Mouse (Mus musculus): ENCODE data around the gene Nus1. TPM values are rescaled to one million over a fixed set of nuclear protein-coding genes. Genes with fewer than 3 reads are reported as not detected.

The Nus1 gene
- 19.6 and 22.7 TPM in 2 replicates for polyA plus RNA-seq (2012; rRNA removed)

DNA sequence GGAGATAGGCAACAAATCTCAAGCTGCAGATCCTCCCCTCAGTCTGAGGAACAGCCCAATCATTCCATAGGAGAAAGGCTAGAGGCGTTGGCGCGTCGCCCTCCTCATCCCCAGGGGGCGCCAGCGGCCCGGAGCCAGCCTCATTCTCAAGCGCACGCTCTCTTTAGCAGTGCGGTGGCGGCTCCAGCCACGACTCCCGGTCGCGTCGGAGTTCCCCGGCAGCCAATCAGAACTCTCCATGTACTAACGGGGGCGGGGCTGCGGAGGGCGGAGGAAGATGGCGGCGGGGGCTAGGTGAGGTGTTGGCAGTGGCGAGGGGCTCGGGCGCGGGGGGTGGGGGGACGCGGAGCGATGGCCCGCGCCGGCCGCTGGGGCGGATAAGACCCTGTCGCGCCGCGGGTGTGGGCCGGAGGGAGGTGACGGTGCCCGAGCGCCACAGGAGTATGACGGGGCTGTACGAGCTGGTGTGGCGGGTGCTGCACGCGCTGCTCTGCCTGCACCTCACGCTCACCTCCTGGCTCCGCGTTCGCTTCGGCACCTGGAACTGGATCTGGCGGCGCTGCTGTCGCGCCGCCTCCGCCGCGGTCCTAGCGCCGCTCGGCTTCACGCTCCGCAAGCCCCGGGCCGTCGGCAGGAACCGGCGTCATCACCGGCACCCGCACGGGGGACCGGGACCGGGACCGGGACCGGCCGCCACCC lies at the start of gene Nus1:
TSS of gene Nus1 (plus strand) at position 249 of the 699 bp plus-strand sequence.
- peak; percentile 89 for DNase-seq (ENCODE audit: low spot score)

DNA sequence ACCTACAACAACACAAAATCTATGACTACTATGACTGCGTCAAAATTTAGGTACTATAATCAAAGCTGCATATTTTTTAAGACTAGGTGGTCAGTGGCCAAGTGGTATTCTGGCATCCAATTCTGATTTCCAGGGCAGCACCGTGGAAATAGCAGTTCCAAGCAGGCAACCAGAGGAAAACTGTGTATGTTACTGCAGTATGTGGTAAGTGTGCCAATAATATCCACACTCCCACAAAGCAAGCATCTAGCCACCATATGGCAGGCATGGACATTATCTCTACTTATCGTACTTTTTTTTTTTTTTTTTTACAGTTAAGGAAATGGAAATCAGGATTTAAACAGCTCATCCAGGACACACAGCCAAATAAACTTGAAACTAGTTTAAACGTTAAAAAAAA lies 49.0 kb upstream of the Nus1 start:
- no peak for DNase-seq (ENCODE audit: low spot score)

GRCm38 (mm10) chr10:52373834-52374233 lies 43.5 kb upstream of the Nus1 start:
- no peak for DNase-seq (ENCODE audit: low spot score)

DNA sequence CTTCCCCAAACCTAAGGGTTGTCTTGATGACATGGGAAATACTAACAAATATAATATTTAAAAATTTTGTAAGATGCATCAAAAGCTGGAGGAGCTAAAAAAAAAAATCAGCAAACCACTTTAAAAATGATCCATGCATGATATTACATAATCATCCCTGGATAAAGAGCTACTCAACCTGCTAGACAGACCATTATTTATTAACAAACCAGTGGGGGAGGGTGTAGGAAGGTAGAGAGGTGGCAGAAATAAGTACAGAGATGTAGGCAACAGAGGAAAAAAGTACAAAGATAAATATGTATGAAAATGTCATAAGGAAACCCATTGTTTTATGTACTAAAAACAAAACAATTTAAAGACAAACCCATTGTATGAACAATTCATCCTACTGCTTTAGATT lies 42.7 kb upstream of the Nus1 start:
- no peak for DNase-seq (ENCODE audit: low spot score)

DNA sequence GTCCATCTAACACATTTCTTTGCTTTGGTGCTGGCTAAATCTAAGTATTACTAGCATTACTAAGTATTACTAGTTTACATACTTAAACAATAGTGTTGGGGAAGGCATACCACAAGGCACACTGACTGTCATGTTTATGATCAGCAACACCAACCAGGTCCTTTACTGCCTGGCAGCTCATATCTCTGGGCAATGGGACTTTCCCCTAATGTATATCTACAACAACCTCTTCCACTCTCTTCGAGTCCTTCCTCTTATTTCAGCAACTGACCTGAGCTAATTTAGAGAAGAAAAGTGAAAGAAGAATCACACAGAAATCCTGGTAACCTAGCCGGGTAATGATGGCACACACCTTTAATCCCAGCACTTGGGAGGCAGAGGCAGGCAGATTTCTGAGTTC lies 40.9 kb upstream of the Nus1 start:
- no peak for DNase-seq (ENCODE audit: low spot score)

DNA sequence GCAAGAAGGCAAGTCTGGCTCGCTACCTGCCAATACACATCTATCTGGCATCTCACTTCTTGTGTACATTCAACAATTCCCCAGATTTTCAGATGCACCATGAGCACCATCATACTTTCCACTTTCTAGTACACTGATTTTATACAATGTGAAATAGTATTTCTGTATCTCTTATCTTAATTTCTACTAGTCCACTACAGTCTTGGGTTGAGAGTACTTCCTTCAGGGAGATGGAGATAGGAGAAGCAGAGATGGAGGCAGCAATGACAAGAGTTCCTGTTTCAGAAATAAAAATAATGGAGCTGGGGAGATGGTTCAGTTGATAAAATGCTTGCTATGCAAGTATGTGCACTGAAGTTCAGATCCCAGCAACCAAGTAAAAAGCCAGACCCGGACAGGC lies 39.5 kb upstream of the Nus1 start:
- DNase-seq (ENCODE audit: low spot score) = no peak

GRCm38 (mm10) chr10:52381321-52381801 lies 36.0 kb upstream of the Nus1 start:
- DNase-seq (ENCODE audit: low spot score) = peak; percentile 27

GRCm38 (mm10) chr10:52381845-52382591 lies 35.3 kb upstream of the Nus1 start, which contains the start of gene Gopc:
Gene Gopc, minus strand, starts transcription at chr10:52382124.
- peak; percentile 89 for DNase-seq (ENCODE audit: low spot score)

- no peak for DNase-seq (ENCODE audit: low spot score)
These were observed 34.3 kb upstream of the Nus1 start for GRCm38 (mm10) chr10:52383022-52383421.

GRCm38 (mm10) chr10:52383522-52383921 lies 33.8 kb upstream of the Nus1 start:
- no peak for DNase-seq (ENCODE audit: low spot score)

GRCm38 (mm10) chr10:52384823-52385610 lies 32.3 kb upstream of the Nus1 start:
- DNase-seq (ENCODE audit: low spot score) = no peak

- no peak for DNase-seq (ENCODE audit: low spot score)
These were observed 30.2 kb upstream of the Nus1 start for GRCm38 (mm10) chr10:52387192-52387591.

DNA sequence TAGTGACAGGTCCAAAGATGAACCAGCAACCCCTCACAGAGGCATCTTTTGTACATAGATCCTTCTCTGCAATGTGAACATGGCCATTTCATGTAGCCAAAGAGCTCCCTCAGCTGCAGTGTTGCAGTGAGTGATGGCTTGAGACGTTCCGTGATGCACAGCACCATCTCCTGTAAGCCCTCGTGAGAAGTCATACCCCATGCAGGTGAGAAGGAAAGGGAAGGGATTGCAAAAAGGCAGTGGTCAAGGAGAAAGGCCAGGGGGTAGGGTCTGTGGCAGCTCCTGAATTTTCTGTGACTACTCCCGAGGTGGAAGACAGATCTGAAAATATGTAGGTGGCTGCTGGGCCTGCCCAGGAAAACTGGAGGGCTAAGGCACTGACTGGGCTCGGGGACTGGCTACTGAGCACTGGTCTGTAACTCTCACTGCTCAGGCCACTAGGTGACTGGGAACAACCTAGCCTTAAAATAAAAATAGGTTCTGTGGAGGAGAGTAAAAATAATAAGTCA lies 28.4 kb upstream of the Nus1 start, which contains the start of gene Nepn:
TSS of gene Nepn (plus strand) at position 51 of the 509 bp plus-strand sequence.
- no peak for DNase-seq (ENCODE audit: low spot score)

DNA sequence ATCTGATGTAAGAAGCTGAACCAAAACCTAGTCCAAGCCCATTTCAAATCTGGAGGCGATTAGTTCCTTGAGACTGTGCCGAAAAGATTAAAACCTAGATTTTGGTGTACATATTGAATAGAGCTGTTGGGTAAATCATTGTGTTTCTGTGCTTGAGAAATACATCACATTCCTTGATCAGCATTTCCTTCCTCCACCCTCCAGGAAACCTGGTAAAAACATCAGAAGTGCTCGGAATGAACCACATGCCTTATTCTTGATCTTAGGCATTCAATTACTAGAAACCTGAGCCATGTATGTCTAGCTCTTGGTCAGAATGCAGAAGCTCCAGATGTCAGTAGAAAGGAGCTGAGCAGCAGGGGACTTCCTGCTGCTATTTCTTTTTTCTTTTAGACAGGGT lies 27.9 kb upstream of the Nus1 start:
- no peak for DNase-seq (ENCODE audit: low spot score)

DNA sequence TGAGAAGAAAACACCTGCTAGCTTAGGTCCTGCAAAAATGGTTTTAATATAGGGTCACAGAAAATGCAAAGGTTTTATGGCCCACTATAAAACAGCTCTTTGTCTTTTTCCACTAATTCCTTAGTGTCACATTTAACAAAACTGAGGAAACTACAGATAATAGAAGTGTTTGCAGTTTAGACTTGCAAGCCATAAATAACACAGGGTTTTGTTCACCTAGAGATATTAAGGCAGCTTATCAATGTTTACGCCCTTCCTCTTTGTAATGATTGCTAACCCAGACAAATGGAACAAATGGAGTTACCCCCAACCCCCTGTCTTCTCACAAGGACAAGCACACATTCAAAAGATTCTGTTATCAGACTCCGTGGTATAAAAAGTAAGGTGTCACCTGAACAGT lies 26.1 kb upstream of the Nus1 start:
- DNase-seq (ENCODE audit: low spot score) = no peak

DNA sequence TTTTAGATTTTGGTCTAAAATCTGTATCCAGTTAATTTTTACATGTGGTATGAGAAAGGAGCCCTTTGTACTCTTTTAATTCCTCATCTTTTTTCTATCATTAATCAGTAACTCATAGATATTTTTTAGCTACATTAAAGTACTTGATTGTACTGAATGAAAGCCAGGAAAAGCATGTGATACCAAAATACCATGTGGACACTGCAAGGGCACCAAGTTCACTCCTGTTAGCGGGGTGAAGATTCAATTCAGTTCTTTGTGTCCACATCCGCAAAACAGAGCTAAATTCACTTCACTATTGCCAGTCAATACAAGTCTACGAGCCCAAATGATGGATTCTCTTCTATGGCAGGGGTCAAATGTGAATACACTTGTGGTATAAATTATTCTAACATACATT lies 20.7 kb upstream of the Nus1 start:
- no peak for DNase-seq (ENCODE audit: low spot score)

- DNase-seq (ENCODE audit: low spot score) = no peak
These were observed 18.6 kb upstream of the Nus1 start for GRCm38 (mm10) chr10:52398715-52399114.

DNA sequence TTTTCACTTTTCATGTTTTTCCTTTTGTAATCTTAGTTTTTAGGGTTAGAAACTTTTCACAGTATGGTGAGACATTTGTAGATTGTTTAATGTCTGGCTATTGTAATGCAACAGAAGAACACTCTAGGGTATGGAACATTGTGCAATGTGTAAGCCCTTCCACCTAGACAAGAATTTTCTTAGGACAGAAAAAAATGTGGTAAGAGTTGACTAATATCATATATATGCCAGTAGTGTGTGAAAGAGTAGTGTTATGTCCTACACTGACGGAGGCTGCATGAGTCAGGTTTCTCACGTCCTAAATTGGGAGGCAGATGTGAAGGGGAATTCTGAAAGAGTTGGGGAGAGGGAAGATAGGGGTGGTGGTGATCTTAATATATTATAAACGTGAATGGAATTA lies 17.6 kb upstream of the Nus1 start:
- no peak for DNase-seq (ENCODE audit: low spot score)

GRCm38 (mm10) chr10:52405160-52405559 lies 12.2 kb upstream of the Nus1 start:
- no peak for DNase-seq (ENCODE audit: low spot score)

DNA sequence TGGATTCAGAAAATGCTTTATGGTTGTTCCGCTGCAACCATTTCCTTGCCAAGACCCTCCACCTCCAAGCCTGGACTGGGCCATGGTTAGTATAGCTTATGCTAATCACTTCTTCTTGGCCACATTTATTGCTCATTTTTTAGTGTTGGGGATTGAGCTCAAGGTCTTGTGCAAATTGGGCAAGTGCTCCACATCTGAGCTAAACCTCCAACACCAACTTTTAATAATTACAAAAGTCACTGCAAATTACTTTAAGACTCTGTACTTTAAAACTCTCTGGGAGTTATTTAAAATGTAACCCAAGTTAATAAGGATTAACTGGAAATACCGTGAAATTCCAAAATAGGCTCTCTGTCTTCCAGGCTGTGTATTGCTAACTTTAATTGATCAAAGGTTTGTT lies 9.8 kb upstream of the Nus1 start:
- DNase-seq (ENCODE audit: low spot score) = no peak

- no peak for DNase-seq (ENCODE audit: low spot score)
These were observed 2.3 kb upstream of the Nus1 start for GRCm38 (mm10) chr10:52415020-52415419.

- no peak for DNase-seq (ENCODE audit: low spot score)
These were observed 889 bp upstream of the Nus1 start for GRCm38 (mm10) chr10:52416458-52416857.

All from urinary bladder, adult 2 months (tissue).